Mouse (Mus musculus) hindbrain, embryonic 14.5 days (tissue): ENCODE results near the gene Amotl2. TPM values are rescaled to one million over a fixed set of nuclear protein-coding genes. Genes with fewer than 3 reads are reported as not detected.

Source experiments
- ATAC-seq: fragments of 200-750 bp; cut with Nextera tagmentation; 2 replicates; pipeline ENCODE4 v1.8.0; 2017; ENCODE audit warnings: moderate number of reproducible peaks, mild to moderate bottlenecking, moderate TSS enrichment, moderate library complexity; ENCODE audit not compliant: low FRiP score
- DNase-seq: peaks from one replicate; pipeline ENCODE4 v3.0.0-alpha.2; 2015; ENCODE audit warnings: low spot score
- H3K27ac ChIP-seq: fragments of 300-500 bp; sonication (generic); 2 replicates; pipeline ENCODE4 v1.5.1; 2014; ENCODE audit warnings: mild to moderate bottlenecking, moderate library complexity
- H3K27me3 ChIP-seq: fragments of 300-500 bp; sonication (generic); 2 replicates; pipeline ENCODE4 v1.6.1; 2014; ENCODE audit warnings: mild to moderate bottlenecking, low read length, mixed read lengths; ENCODE audit not compliant: control insufficient read depth, insufficient read depth
- H3K36me3 ChIP-seq: fragments of 300-500 bp; sonication (generic); replicated peaks from 2 replicates; pipeline ENCODE4 v1.6.1; 2014; ENCODE audit not compliant: control insufficient read depth, insufficient read depth
- H3K4me1 ChIP-seq: fragments of 300-500 bp; sonication (generic); replicated peaks from 2 replicates; pipeline ENCODE4 v1.6.1; 2014; ENCODE audit warnings: antibody characterized with exemption, low read length, mixed read lengths; ENCODE audit not compliant: control insufficient read depth, insufficient read depth
- H3K4me2 ChIP-seq: fragments of 300-500 bp; sonication (generic); replicated peaks from 2 replicates; pipeline ENCODE4 v1.6.1; 2014; ENCODE audit warnings: mild to moderate bottlenecking, moderate library complexity
- H3K4me3 ChIP-seq: fragments of 300-500 bp; sonication (generic); replicated peaks from 2 replicates; pipeline ENCODE4 v1.5.1; 2014; ENCODE audit warnings: mild to moderate bottlenecking, low read length
- H3K9ac ChIP-seq: fragments of 300-500 bp; sonication (generic); 2 replicates; pipeline ENCODE4 v1.6.1; 2014
- H3K9me3 ChIP-seq: fragments of 300-500 bp; sonication (generic); 2 replicates; pipeline ENCODE4 v1.6.1; 2016; ENCODE audit warnings: low read length; ENCODE audit not compliant: control insufficient read depth
- WGBS: fragments of 180-500 bp; shearing (Covaris S2); extraction: QIAGEN DNeasy Blood & Tissue Kit; methylation state at CpG from one replicate; pipeline ENCODE4 v1.1.7; 2014; 5-methylcytosine and 5-hydroxymethylcytosine counted together
- polyA plus RNA-seq: library from polyadenylated mRNA; unstranded; fragments of >200 nt; fragmentation: Nextera tagmentation; extraction: Ambion mirVana; gene quantifications from 2 replicates; pipeline ENCODE4 v1.2.1, GENCODE M21; 2014

The Amotl2 gene
- polyA plus RNA-seq, 1 experiment from 2014 or later: 54.1 TPM

- Histone ChIP-seq H3K4me1 (peaks cover 37% of the 10 kb centered on the region), H3K9me3 (no peaks in the 10 kb centered on the region), H3K4me2 (peak overlapping the region; percentile 89), H3K9ac (peak overlapping the region; percentile 84), H3K36me3 (no peaks in the 10 kb centered on the region), H3K27me3 (no peaks in the 10 kb centered on the region), H3K27ac (peak overlapping the region; percentile 99), H3K4me3 (peak overlapping the region; percentile 52)
- DNase-seq: peak; percentile 57
- WGBS: 2% methylated on average over 15 of the region's 15 CpGs
- ATAC-seq: no peak
Observed at GRCm38 (mm10) chr9:102690891-102691290, 25.6 kb upstream of the Amotl2 start.

- Histone ChIP-seq H3K9me3 (no peaks in the 10 kb centered on the region), H3K36me3 (no peaks in the 10 kb centered on the region), H3K27ac (no peak overlapping the region), H3K4me1 (peaks cover 34% of the 10 kb centered on the region), H3K27me3 (no peaks in the 10 kb centered on the region), H3K4me3 (no peak overlapping the region), H3K9ac (no peak overlapping the region), H3K4me2 (no peak overlapping the region)
- WGBS: 49% methylated on average over 9 of the region's 9 CpGs
- no peak for ATAC-seq
- no peak for DNase-seq
Observed at GRCm38 (mm10) chr9:102692564-102693475, 23.7 kb upstream of the Amotl2 start.

GRCm38 (mm10) chr9:102701042-102701441, 15.4 kb upstream of the Amotl2 start:
- ATAC-seq: no peak
- Histone ChIP-seq H3K9ac (no peak overlapping the region), H3K9me3 (no peaks in the 10 kb centered on the region), H3K4me3 (no peak overlapping the region), H3K27me3 (no peaks in the 10 kb centered on the region), H3K36me3 (no peaks in the 10 kb centered on the region), H3K27ac (no peak overlapping the region), H3K4me1 (no peaks in the 10 kb centered on the region), H3K4me2 (no peak overlapping the region)
- DNase-seq: no peak
- 92% methylated on average over 6 of the region's 6 CpGs for WGBS

- Histone ChIP-seq H3K27ac (no peak overlapping the region), H3K4me2 (no peak overlapping the region), H3K36me3 (no peaks in the 10 kb centered on the region), H3K27me3 (no peaks in the 10 kb centered on the region), H3K9ac (no peak overlapping the region), H3K9me3 (no peaks in the 10 kb centered on the region), H3K4me1 (peaks cover 3% of the 10 kb centered on the region; the same call in 1 of the 2 replicates), H3K4me3 (no peak overlapping the region)
- ATAC-seq (no peak), DNase-seq (no peak)
- WGBS: 76% methylated on average over 15 of the region's 15 CpGs
Observed at GRCm38 (mm10) chr9:102709504-102710135, 6.9 kb upstream of the Amotl2 start.

GRCm38 (mm10) chr9:102710520-102710919, 6.0 kb upstream of the Amotl2 start:
- Histone ChIP-seq H3K36me3 (no peaks in the 10 kb centered on the region), H3K9me3 (no peaks in the 10 kb centered on the region), H3K27me3 (no peaks in the 10 kb centered on the region), H3K4me2 (no peak overlapping the region), H3K4me3 (no peak overlapping the region), H3K4me1 (peaks cover 9% of the 10 kb centered on the region; the same call in 1 of the 2 replicates), H3K9ac (no peak overlapping the region), H3K27ac (no peak overlapping the region)
- no peak for ATAC-seq
- WGBS: 71% methylated on average over 5 of the region's 5 CpGs
- no peak for DNase-seq

GRCm38 (mm10) chr9:102713797-102714196, 2.7 kb upstream of the Amotl2 start:
- H3K4me2 ChIP-seq: no peak overlapping the region
- H3K27me3 ChIP-seq: no peaks in the 10 kb centered on the region
- H3K27ac ChIP-seq: no peak overlapping the region
- no peak for ATAC-seq
- no peaks in the 10 kb centered on the region for H3K36me3 ChIP-seq
- H3K9ac ChIP-seq: no peak overlapping the region
- 50% methylated on average over 2 of the region's 2 CpGs for WGBS
- no peak for DNase-seq
- no peaks in the 10 kb centered on the region for H3K9me3 ChIP-seq
- H3K4me3 ChIP-seq: no peak overlapping the region
- peaks cover 21% of the 10 kb centered on the region for H3K4me1 ChIP-seq

GRCm38 (mm10) chr9:102714893-102715505, 1.5 kb upstream of the Amotl2 start:
- 18% methylated on average over 7 of the region's 7 CpGs for WGBS
- Histone ChIP-seq H3K4me3 (no peak overlapping the region), H3K4me1 (peaks cover 26% of the 10 kb centered on the region), H3K9me3 (no peaks in the 10 kb centered on the region), H3K9ac (no peak overlapping the region), H3K36me3 (peaks cover 2% of the 10 kb centered on the region; the same call in 1 of the 2 replicates), H3K27me3 (no peaks in the 10 kb centered on the region), H3K27ac (no peak overlapping the region), H3K4me2 (no peak overlapping the region)
- no peak for DNase-seq
- no peak for ATAC-seq

- H3K4me1 ChIP-seq: peaks cover 31% of the 10 kb centered on the region
- H3K9me3 ChIP-seq: no peaks in the 10 kb centered on the region
- DNase-seq (no peak), ATAC-seq (no peak)
- no peak overlapping the region for H3K9ac ChIP-seq
- H3K36me3 ChIP-seq: peaks cover 7% of the 10 kb centered on the region
- no peak overlapping the region for H3K4me2 ChIP-seq
- H3K27ac ChIP-seq: no peak overlapping the region
- no peak overlapping the region for H3K4me3 ChIP-seq
- whole genome bisulfite sequencing: 54% methylated on average over 2 of the region's 2 CpGs
- no peaks in the 10 kb centered on the region for H3K27me3 ChIP-seq
Observed at GRCm38 (mm10) chr9:102715506-102715900, 969 bp upstream of the Amotl2 start.
